Mouse (Mus musculus): ENCODE data around the gene Tns1. TPM values are rescaled to one million over a fixed set of nuclear protein-coding genes. Genes with fewer than 3 reads are reported as not detected.

Tns1 gene
- polyA plus RNA-seq, 1 experiment from 2014 or later, result 65.4 TPM

DNA sequence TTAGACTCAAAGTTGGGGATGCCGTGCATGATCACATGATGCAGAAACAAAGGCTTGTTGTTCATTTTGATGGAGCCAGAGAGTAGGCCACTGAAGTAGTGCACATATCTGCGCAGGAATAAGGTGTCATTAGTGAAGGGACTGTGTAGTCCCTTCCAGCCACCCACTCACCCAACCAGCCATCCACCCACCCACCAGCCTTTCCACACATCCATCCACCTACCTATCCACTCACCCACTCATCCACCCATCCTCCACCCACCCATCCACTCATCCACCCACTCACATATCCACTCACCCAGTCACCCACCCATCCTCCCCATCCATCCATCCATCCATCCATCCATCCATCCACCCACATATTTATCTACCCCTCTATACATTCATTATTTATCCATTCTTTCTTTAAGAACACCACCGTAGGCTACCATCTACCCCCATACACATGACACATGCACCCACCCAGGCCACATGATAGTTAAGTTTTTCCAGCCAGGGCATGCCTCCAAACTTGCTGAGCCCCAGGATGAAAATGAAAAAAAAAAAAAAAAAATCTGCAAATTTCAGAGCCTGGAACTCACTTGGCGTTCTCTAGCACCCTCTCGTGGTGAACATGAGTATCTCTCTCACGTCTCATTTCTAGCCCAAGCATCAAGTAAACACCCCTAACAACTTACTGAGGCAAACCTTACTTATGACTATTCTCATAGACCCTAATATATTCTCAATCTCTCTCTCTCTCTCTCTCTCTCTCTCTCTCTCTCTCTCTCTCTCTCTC is 137.8 kb downstream of the Tns1 start:
- H3K27me3 ChIP-seq (ENCODE audit: insufficient read depth, low read length), result no peaks in the 10 kb centered on the region
- TF ChIP-seq CTCF (IDR thresholded peaks at IDR 0.05; ENCODE audit: low read depth), result peak; percentile 88
- H3K36me3 ChIP-seq (ENCODE audit: insufficient read depth, low read length), result peaks cover 76% of the 10 kb centered on the region
- H3K4me1 ChIP-seq (replicated peaks; ENCODE audit: insufficient read depth, low read length), result no peaks in the 10 kb centered on the region
- H3K27ac ChIP-seq, result no peak overlapping the region
- no peak for ATAC-seq (replicated peaks; ENCODE audit: low FRiP score, low read depth)
- DNase-seq (ENCODE audit: low spot score), result peak; percentile 88
- no peaks in the 10 kb centered on the region for H3K9me3 ChIP-seq (replicated peaks; ENCODE audit: low read length)
- no peak overlapping the region for H3K4me3 ChIP-seq (replicated peaks; ENCODE audit: low read depth, low read length)
- H3K9ac ChIP-seq (ENCODE audit: low read depth, low read length), result no peak overlapping the region
- WGBS, result 45% methylated on average over 6 of the region's 6 CpGs
- no peak overlapping the region for H3K4me2 ChIP-seq (ENCODE audit: low read length)

- no peaks in the 10 kb centered on the region for H3K4me1 ChIP-seq (replicated peaks; ENCODE audit: insufficient read depth, low read length)
- no peak overlapping the region for H3K4me2 ChIP-seq (ENCODE audit: low read length)
- ATAC-seq (replicated peaks; ENCODE audit: low FRiP score, low read depth) (no peak), DNase-seq (ENCODE audit: low spot score) (no peak)
- H3K27me3 ChIP-seq (ENCODE audit: insufficient read depth, low read length), result no peaks in the 10 kb centered on the region
- WGBS, result 87% methylated on average over 4 of the region's 4 CpGs
- H3K36me3 ChIP-seq (ENCODE audit: insufficient read depth, low read length), result peaks cover 73% of the 10 kb centered on the region
- no peaks in the 10 kb centered on the region for H3K9me3 ChIP-seq (replicated peaks; ENCODE audit: low read length)
- TF ChIP-seq CTCF (IDR thresholded peaks at IDR 0.05; ENCODE audit: low read depth), result no peak
- no peak overlapping the region for H3K27ac ChIP-seq
- no peak overlapping the region for H3K9ac ChIP-seq (ENCODE audit: low read depth, low read length)
- no peak overlapping the region for H3K4me3 ChIP-seq (replicated peaks; ENCODE audit: low read depth, low read length)
Measured at GRCm38 (mm10) chr1:73985611-73986010, 138.6 kb downstream of the Tns1 start.

DNA sequence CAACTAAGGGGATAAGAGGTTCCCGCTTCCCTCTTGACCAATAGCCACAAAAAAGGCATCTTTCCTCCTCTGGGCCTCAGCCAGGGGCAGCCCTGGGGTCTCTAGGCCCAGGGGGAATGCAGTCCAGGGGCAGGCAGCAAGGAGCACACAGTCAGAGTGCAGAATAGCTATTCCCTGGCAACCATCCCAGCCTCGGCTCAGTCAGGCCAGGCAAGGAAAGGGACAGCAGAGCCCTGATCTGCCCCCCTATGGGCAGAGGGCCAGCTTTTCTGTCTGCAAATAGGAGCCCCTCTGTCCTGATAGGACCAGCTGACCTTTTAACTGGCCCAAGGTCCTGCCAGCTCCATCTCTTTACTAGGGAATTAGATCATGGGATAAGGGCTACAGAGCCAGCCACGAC is 145.0 kb downstream of the Tns1 start:
- Histone ChIP-seq H3K9ac (ENCODE audit: low read depth, low read length) (no peak overlapping the region), H3K9me3 (replicated peaks; ENCODE audit: low read length) (no peaks in the 10 kb centered on the region), H3K27me3 (ENCODE audit: insufficient read depth, low read length) (no peaks in the 10 kb centered on the region), H3K4me3 (replicated peaks; ENCODE audit: low read depth, low read length) (no peak overlapping the region), H3K27ac (no peak overlapping the region), H3K4me1 (replicated peaks; ENCODE audit: insufficient read depth, low read length) (no peaks in the 10 kb centered on the region), H3K4me2 (ENCODE audit: low read length) (no peak overlapping the region), H3K36me3 (ENCODE audit: insufficient read depth, low read length) (peaks cover 71% of the 10 kb centered on the region)
- ATAC-seq (replicated peaks; ENCODE audit: low FRiP score, low read depth) (no peak), DNase-seq (ENCODE audit: low spot score) (no peak)
- WGBS, result 71% methylated on average over 2 of the region's 3 CpGs
- TF ChIP-seq CTCF (IDR thresholded peaks at IDR 0.05; ENCODE audit: low read depth), result no peak

GRCm38 (mm10) chr1:73978576-73978975 is 145.7 kb downstream of the Tns1 start:
- H3K4me2 ChIP-seq (ENCODE audit: low read length), result no peak overlapping the region
- ATAC-seq (replicated peaks; ENCODE audit: low FRiP score, low read depth) (no peak), DNase-seq (ENCODE audit: low spot score) (no peak)
- H3K27ac ChIP-seq, result no peak overlapping the region
- TF ChIP-seq CTCF (IDR thresholded peaks at IDR 0.05; ENCODE audit: low read depth), result no peak
- no peak overlapping the region for H3K4me3 ChIP-seq (replicated peaks; ENCODE audit: low read depth, low read length)
- no peaks in the 10 kb centered on the region for H3K9me3 ChIP-seq (replicated peaks; ENCODE audit: low read length)
- H3K9ac ChIP-seq (ENCODE audit: low read depth, low read length), result no peak overlapping the region
- 100% methylated on average over 1 of the region's 1 CpGs for WGBS
- no peaks in the 10 kb centered on the region for H3K27me3 ChIP-seq (ENCODE audit: insufficient read depth, low read length)
- H3K4me1 ChIP-seq (replicated peaks; ENCODE audit: insufficient read depth, low read length), result no peaks in the 10 kb centered on the region
- H3K36me3 ChIP-seq (ENCODE audit: insufficient read depth, low read length), result peaks cover 65% of the 10 kb centered on the region

GRCm38 (mm10) chr1:73973992-73974391 is 150.3 kb downstream of the Tns1 start:
- peak; percentile 51 for DNase-seq (ENCODE audit: low spot score)
- no peak overlapping the region for H3K9ac ChIP-seq (ENCODE audit: low read depth, low read length)
- H3K4me3 ChIP-seq (replicated peaks; ENCODE audit: low read depth, low read length), result no peak overlapping the region
- 0 out of 2 replicates have a peak, but pooled peaks have one; percentile 53 for ATAC-seq (replicated peaks; ENCODE audit: low FRiP score, low read depth)
- TF ChIP-seq CTCF (IDR thresholded peaks at IDR 0.05; ENCODE audit: low read depth), result no peak
- H3K36me3 ChIP-seq (ENCODE audit: insufficient read depth, low read length), result peaks cover 41% of the 10 kb centered on the region
- H3K27ac ChIP-seq, result no peak overlapping the region
- H3K9me3 ChIP-seq (replicated peaks; ENCODE audit: low read length), result no peaks in the 10 kb centered on the region
- no peaks in the 10 kb centered on the region for H3K27me3 ChIP-seq (ENCODE audit: insufficient read depth, low read length)
- 53% methylated on average over 9 of the region's 9 CpGs for WGBS
- peaks cover 20% of the 10 kb centered on the region for H3K4me1 ChIP-seq (replicated peaks; ENCODE audit: insufficient read depth, low read length)
- H3K4me2 ChIP-seq (ENCODE audit: low read length), result no peak overlapping the region

- no peak for TF ChIP-seq CTCF (IDR thresholded peaks at IDR 0.05; ENCODE audit: low read depth)
- Histone ChIP-seq H3K36me3 (ENCODE audit: insufficient read depth, low read length) (peaks cover 29% of the 10 kb centered on the region; the same call in 1 of the 2 replicates), H3K4me2 (ENCODE audit: low read length) (no peak overlapping the region), H3K4me1 (replicated peaks; ENCODE audit: insufficient read depth, low read length) (peaks cover 28% of the 10 kb centered on the region), H3K27ac (peak overlapping the region; percentile 50; the same call in 1 of the 2 replicates), H3K27me3 (ENCODE audit: insufficient read depth, low read length) (no peaks in the 10 kb centered on the region), H3K9ac (ENCODE audit: low read depth, low read length) (no peak overlapping the region), H3K9me3 (replicated peaks; ENCODE audit: low read length) (no peaks in the 10 kb centered on the region), H3K4me3 (replicated peaks; ENCODE audit: low read depth, low read length) (no peak overlapping the region)
- DNase-seq (ENCODE audit: low spot score) (no peak), ATAC-seq (replicated peaks; ENCODE audit: low FRiP score, low read depth) (no peak)
- 38% methylated on average over 5 of the region's 5 CpGs for WGBS
Measured at GRCm38 (mm10) chr1:73972726-73973125, 151.5 kb downstream of the Tns1 start.

All from kidney, postnatal 0 days (tissue).